Mouse (Mus musculus) heart, embryonic 16.5 days (tissue): Measurements from ENCODE around the gene Gpc6. TPM values are rescaled to one million over a fixed set of nuclear protein-coding genes. Genes with fewer than 3 reads are reported as not detected.
A peak's percentile ranks its signal among the peaks of the same experiment; 100 is the strongest.

Experiments
- ATAC-seq: fragments of 200-750 bp; cut with Nextera tagmentation; replicated peaks from 2 replicates; pipeline ENCODE4 v1.8.0; 2017; ENCODE audit warnings: moderate number of reproducible peaks; ENCODE audit not compliant: insufficient read depth, low FRiP score; ENCODE audit errors: extremely low read depth
- H3K27ac ChIP-seq: fragments of 300-500 bp; sonication (generic); 2 replicates; pipeline ENCODE4 v1.5.1; 2014; ENCODE audit warnings: mild to moderate bottlenecking, low read length, control low read depth, moderate library complexity
- H3K27me3 ChIP-seq: fragments of 300-500 bp; sonication (generic); 2 replicates; pipeline ENCODE4 v1.6.1; 2014; ENCODE audit warnings: low read length, mixed read lengths; ENCODE audit not compliant: control insufficient read depth, insufficient read depth
- H3K36me3 ChIP-seq: fragments of 300-500 bp; sonication (generic); 2 replicates; pipeline ENCODE4 v1.6.1; 2014; ENCODE audit not compliant: control insufficient read depth, insufficient read depth
- H3K4me1 ChIP-seq: fragments of 300-500 bp; sonication (generic); 2 replicates; pipeline ENCODE4 v1.6.1; 2014; ENCODE audit warnings: low read length, mixed read lengths; ENCODE audit not compliant: control insufficient read depth, insufficient read depth
- H3K4me2 ChIP-seq: fragments of 300-500 bp; sonication (generic); 2 replicates; pipeline ENCODE4 v1.6.1; 2014; ENCODE audit warnings: low read depth, mild to moderate bottlenecking, control low read depth, low read length
- H3K4me3 ChIP-seq: fragments of 300-500 bp; sonication (generic); 2 replicates; pipeline ENCODE4 v1.5.1; 2014; ENCODE audit warnings: mild to moderate bottlenecking, control low read depth, low read length
- H3K9ac ChIP-seq: fragments of 300-500 bp; sonication (generic); 2 replicates; pipeline ENCODE4 v1.6.1; 2014; ENCODE audit warnings: low read length, control low read depth
- H3K9me3 ChIP-seq: fragments of 300-500 bp; sonication (generic); replicated peaks from 2 replicates; pipeline ENCODE4 v1.6.1; 2016; ENCODE audit warnings: low read length; ENCODE audit not compliant: control insufficient read depth
- WGBS: fragments of 180-500 bp; shearing (Covaris S2); extraction: QIAGEN DNeasy Blood & Tissue Kit; methylation state at CpG from one replicate; pipeline ENCODE4 v1.1.7; 2014; 5-methylcytosine and 5-hydroxymethylcytosine counted together
- polyA plus RNA-seq: library from polyadenylated mRNA; unstranded; fragments of >200 nt; fragmentation: Nextera tagmentation; extraction: Ambion mirVana; gene quantifications from 2 replicates; pipeline ENCODE4 v1.2.1, GENCODE M21; 2015

Gene Gpc6
- polyA plus RNA-seq, 1 experiment from 2014 or later = 15.8 TPM

DNA sequence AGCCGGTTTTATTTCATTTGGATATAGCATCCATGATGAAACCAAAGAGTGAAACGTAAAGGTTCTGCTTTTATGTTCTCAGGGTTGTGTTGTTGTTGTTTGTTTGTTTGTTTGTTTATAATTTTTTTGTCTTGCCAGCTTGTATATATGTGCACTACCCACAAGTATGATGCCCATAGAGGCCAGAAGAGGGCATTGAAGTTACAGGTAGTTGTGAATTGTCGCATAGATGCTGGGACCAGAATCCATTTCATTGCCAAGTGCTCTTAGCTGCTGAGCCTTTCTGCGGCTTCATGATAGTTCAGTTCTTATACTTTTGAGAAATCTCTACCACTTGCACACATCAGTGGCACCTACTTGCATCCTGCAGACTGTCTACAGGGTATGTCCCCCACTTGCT is 758.0 kb downstream of the Gpc6 start:
- H3K4me1 ChIP-seq = peaks cover 12% of the 10 kb centered on the region
- no peak overlapping the region for H3K4me3 ChIP-seq
- H3K9me3 ChIP-seq = no peaks in the 10 kb centered on the region
- no peak for ATAC-seq
- H3K36me3 ChIP-seq = no peaks in the 10 kb centered on the region
- H3K9ac ChIP-seq = no peak overlapping the region
- H3K27ac ChIP-seq = no peak overlapping the region
- WGBS = 89% methylated on average over 4 of the region's 4 CpGs
- no peaks in the 10 kb centered on the region for H3K27me3 ChIP-seq
- H3K4me2 ChIP-seq = no peak overlapping the region

DNA sequence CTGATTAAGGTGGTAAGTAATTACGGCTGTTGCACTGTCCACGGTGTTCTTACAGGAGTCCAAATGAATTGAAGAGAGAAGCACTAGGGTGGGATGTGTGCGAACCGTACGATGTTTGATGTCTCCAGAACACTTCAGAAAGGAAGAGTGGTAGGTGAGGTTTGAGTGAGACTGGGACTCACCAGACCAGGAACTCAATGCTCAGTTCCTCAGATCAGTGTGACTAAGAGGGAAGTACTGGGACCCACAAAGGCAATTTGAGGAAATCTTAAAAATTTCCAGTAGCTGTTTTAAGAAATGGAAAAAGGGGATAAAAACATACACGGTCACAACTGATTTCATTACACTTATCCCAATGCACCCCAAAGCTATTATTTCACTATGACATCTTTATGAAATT is 764.7 kb downstream of the Gpc6 start:
- no peak for ATAC-seq
- no peaks in the 10 kb centered on the region for H3K4me1 ChIP-seq
- no peaks in the 10 kb centered on the region for H3K9me3 ChIP-seq
- no peak overlapping the region for H3K27ac ChIP-seq
- H3K9ac ChIP-seq = no peak overlapping the region
- 82% methylated on average over 6 of the region's 6 CpGs for WGBS
- H3K36me3 ChIP-seq = no peaks in the 10 kb centered on the region
- H3K4me3 ChIP-seq = no peak overlapping the region
- H3K4me2 ChIP-seq = no peak overlapping the region
- H3K27me3 ChIP-seq = no peaks in the 10 kb centered on the region

DNA sequence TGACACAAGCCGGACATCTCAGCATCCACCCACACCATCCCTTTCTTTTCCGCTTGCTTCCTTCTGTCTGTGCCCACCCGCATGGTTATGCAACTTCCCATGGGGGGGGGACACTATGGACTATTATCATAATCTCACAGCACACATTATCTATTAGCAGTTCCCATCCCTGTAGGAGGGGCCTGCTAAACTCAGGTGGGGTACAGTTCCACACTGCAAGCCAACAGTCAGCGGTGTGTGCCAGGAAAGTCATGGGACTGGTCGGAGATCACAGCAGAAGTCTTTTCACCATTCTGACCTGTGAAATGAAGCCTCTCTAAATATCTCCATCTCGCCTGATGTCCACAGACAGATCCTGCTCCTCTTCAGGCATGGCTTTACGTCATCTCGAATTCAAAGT is 770.5 kb downstream of the Gpc6 start:
- Histone ChIP-seq H3K9ac (no peak overlapping the region), H3K36me3 (no peaks in the 10 kb centered on the region), H3K4me1 (no peaks in the 10 kb centered on the region), H3K9me3 (no peaks in the 10 kb centered on the region), H3K4me2 (no peak overlapping the region), H3K27ac (no peak overlapping the region), H3K27me3 (no peaks in the 10 kb centered on the region), H3K4me3 (no peak overlapping the region)
- WGBS = 86% methylated on average over 8 of the region's 8 CpGs
- no peak for ATAC-seq

DNA sequence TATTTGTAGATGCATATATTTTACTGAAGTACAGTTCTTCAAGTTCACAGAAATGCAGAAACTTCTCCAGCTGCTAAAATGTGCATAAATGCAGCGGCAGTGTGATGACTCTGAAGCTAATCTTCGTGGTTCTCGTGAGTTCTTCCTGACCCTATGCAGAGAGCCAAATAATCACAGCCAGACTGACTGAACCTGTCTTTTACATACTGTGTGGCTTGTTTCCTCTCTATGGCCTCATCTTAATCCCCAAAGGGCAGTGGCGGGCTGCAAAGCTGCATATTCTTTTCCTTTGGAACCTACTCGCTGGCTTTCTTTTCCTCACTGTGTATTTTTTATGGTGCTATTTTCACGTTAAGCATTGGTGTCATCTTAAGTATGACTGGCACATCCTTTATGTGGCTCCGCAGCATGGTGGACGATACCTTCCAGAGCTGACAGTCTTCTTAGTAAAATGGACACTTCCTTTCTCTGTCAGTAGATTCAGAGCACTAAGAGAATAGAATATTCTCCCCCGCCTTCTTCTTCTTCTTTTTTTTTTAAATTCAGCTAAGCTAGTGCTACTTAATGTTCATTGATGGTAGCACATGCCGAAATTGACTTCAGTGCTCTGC is 775.7 kb downstream of the Gpc6 start:
- Histone ChIP-seq H3K36me3 (no peaks in the 10 kb centered on the region), H3K4me3 (no peak overlapping the region), H3K9ac (no peak overlapping the region), H3K4me2 (no peak overlapping the region), H3K27ac (no peak overlapping the region), H3K27me3 (no peaks in the 10 kb centered on the region), H3K9me3 (no peaks in the 10 kb centered on the region), H3K4me1 (no peaks in the 10 kb centered on the region)
- WGBS = 85% methylated on average over 10 of the region's 10 CpGs
- no peak for ATAC-seq

DNA sequence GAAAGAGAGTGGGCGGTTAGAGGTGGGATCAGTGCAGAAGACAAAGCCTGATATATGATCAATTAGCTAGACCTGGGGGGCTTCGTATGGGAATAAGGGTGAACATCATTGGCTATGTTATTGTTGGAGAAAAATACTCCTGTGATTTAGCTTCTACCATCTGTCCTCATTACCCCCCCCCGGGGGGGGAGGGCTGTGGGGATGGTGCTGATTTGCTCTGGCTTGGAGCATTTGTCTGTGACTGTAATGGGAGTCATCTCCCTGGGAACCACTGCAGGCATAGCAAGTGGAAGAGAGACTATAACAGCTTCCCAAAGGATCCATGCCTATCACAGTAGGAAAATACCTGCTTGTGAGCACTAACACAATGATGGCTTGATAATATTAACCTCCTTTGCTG is 783.7 kb downstream of the Gpc6 start:
- H3K27me3 ChIP-seq = no peaks in the 10 kb centered on the region
- H3K27ac ChIP-seq = no peak overlapping the region
- H3K9me3 ChIP-seq = no peaks in the 10 kb centered on the region
- ATAC-seq = no peak
- H3K9ac ChIP-seq = no peak overlapping the region
- WGBS = 84% methylated on average over 3 of the region's 3 CpGs
- H3K4me1 ChIP-seq = peaks cover 6% of the 10 kb centered on the region
- H3K4me2 ChIP-seq = no peak overlapping the region
- H3K4me3 ChIP-seq = no peak overlapping the region
- no peaks in the 10 kb centered on the region for H3K36me3 ChIP-seq

DNA sequence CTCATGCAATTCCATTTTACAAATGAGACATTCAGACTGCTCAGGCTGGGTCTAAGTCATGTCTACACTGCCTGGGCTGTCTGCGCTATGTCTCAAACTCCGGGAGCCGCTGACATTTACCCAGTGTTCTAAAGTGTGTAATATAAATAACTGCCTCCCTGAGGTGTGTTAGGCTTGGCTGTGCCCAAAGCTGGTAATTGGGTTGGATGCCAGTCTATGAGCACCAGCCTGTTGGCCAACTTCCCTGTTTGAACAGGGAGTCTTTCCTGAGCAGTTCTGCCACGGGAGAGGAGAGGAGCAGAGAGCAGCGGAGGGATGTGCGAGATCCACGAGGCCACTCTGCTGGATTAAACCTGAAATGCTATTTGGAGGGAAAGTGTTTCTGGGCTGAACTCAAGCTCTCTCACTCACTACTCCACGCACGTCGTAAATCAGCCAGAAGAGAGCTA is 785.4 kb downstream of the Gpc6 start:
- H3K4me3 ChIP-seq = no peak overlapping the region
- peak; percentile 96 for ATAC-seq
- peak overlapping the region; percentile 70 for H3K27ac ChIP-seq
- no peaks in the 10 kb centered on the region for H3K36me3 ChIP-seq
- no peaks in the 10 kb centered on the region for H3K27me3 ChIP-seq
- no peak overlapping the region for H3K9ac ChIP-seq
- peaks cover 6% of the 10 kb centered on the region for H3K4me1 ChIP-seq
- 40% methylated on average over 10 of the region's 10 CpGs for WGBS
- H3K4me2 ChIP-seq = peak overlapping the region; percentile 35; the same call in 1 of the 2 replicates
- H3K9me3 ChIP-seq = no peaks in the 10 kb centered on the region

DNA sequence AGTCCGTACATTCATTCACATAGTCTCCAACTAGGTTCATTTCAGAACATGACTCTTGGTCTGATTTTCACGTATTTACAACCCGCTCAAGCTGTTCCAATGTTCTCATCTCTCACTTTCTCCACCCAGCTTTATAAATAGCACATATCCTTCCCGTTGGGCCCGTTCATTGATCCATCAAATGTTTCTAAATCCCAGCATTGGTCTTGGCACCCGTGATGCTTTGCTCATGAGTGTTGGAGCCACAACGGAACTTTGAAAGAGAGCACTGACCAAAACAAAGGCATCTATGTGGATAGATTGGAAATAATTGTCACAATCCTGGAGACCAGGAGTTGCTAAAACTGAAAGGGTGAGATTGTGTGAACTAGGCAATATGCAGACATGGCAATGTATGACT is 787.2 kb downstream of the Gpc6 start:
- no peak overlapping the region for H3K4me3 ChIP-seq
- 87% methylated on average over 7 of the region's 7 CpGs for WGBS

DNA sequence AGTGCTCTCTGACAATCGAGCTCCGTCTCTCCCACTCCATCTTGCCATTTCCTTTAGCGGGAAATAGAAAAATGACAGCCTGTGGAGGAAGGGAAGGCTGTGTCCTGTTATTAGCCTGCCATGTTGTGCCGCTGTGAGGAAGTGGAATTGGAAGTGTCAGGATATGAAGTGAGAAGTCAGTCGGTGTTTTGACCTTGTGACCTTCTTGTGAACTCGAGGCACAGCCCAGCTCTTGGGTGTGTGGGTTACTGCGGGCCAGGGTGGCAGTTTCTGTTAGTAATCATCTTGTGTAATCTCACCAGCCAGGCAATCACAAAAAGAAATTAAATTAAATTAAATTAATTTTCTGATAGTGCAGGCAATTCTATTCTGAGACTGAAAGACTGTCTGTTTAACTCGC is 789.0 kb downstream of the Gpc6 start:
- Histone ChIP-seq H3K4me2 (no peak overlapping the region), H3K4me1 (peaks cover 6% of the 10 kb centered on the region), H3K4me3 (no peak overlapping the region), H3K36me3 (no peaks in the 10 kb centered on the region), H3K27me3 (no peaks in the 10 kb centered on the region), H3K9me3 (no peaks in the 10 kb centered on the region), H3K27ac (no peak overlapping the region), H3K9ac (no peak overlapping the region)
- ATAC-seq = no peak
- WGBS = 48% methylated on average over 8 of the region's 8 CpGs

More for the DNA sequence above, 787.2 kb downstream of the Gpc6 start:
- ATAC-seq = no peak
- H3K27ac ChIP-seq = no peak overlapping the region
- peaks cover 6% of the 10 kb centered on the region for H3K4me1 ChIP-seq
- H3K36me3 ChIP-seq = no peaks in the 10 kb centered on the region
- H3K9me3 ChIP-seq = no peaks in the 10 kb centered on the region
- H3K9ac ChIP-seq = no peak overlapping the region
- H3K27me3 ChIP-seq = no peaks in the 10 kb centered on the region
- no peak overlapping the region for H3K4me2 ChIP-seq

DNA sequence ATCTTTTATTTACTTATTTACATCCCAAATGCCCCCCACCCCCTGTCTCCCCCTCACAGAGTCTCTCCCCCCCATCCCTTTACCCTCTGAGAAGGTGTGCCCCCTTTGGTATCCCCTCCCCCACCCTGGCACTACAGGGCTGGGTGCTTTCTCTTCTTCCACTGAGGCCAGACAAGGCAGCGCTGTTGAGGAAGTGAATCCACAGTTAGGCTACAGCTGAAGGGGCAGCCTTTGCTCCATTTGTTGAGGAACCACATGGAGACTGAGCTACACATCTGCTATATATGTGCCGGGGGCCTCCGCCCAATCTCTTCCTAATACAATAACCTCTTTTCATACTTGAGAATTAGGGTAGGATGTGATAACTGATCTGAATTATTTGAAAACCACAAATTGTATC is 791.2 kb downstream of the Gpc6 start:
- no peaks in the 10 kb centered on the region for H3K4me1 ChIP-seq
- ATAC-seq = no peak
- 98% methylated on average over 3 of the region's 3 CpGs for WGBS
- H3K9ac ChIP-seq = no peak overlapping the region
- no peaks in the 10 kb centered on the region for H3K27me3 ChIP-seq
- H3K36me3 ChIP-seq = no peaks in the 10 kb centered on the region
- H3K27ac ChIP-seq = no peak overlapping the region
- no peak overlapping the region for H3K4me3 ChIP-seq
- H3K9me3 ChIP-seq = no peaks in the 10 kb centered on the region
- no peak overlapping the region for H3K4me2 ChIP-seq
